Mouse (Mus musculus): ENCODE results near the gene Erg. TPM values are rescaled to one million over a fixed set of nuclear protein-coding genes. Genes with fewer than 3 reads are reported as not detected.

Erg gene
- total RNA-seq, 2 experiments from 2014 or later, result 37.1 to 42.2 TPM

- DNase-seq, result peak in 1 of 2 experiments; percentile 33
- intact Hi-C loops (cut with DNase I), result no loop called here
Measured at GRCm38 (mm10) chr16:95321945-95322625, 264.3 kb downstream of the Erg start.

Other genes with a start within 250 kb of the Erg start
- 100 to 1,000 TPM in 1 of 2 experiments, 10 to 100 TPM in 1; 100.0 to 103 TPM for gene Ets2, start 115.5 kb upstream of the Erg start, total RNA-seq (2021)